Comparison of ENCODE assay signal across 8 mouse cellular contexts in the genomic region with DNA sequence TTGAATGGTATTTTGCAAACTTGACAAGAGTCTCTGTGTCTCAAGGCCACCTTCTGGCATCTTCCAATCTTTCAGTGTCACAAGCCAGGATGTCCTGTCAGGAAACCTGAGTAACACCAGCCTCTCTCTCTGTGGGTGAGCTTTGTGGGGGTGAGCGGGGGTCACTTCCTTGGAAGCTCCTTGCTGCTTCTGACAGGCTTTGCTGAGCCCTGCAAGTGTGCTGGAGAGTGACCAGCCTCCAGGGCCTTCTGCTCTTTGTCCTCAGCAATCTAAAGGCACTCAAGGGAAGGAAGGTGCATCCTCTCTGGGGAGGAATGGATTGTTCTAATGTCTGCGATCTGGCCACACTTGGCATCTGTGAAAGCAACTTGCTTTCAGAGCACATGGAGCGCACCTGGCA. TPM values are rescaled to one million over a fixed set of nuclear protein-coding genes. Genes with fewer than 3 reads are reported as not detected.
A peak's percentile ranks its signal among the peaks of the same experiment; 100 is the strongest.
DNase-seq lines count a peak whose midpoint lies in the region; ATAC-seq lines count a peak whose summit lies in the region.

No protein-coding gene starts in this region.

- peak overlapping the region; percentile 90 for H3K27ac ChIP-seq in heart, embryonic 16.5 days (ENCODE audit: low read length)
- H3K27ac ChIP-seq in midbrain, embryonic 10.5 days (replicated peaks), result no peak overlapping the region

- peak; percentile 95 for DNase-seq in 416B (ENCODE audit: low read depth)
- peak; percentile 65 for DNase-seq in adrenal gland, postnatal 14 days
- peak; percentile 63 to 87 for DNase-seq in kidney, postnatal 25 days
- DNase-seq in yolk sac, embryonic 10.5 days (ENCODE audit: low spot score), result peak; percentile 39
- no peak for DNase-seq in midbrain, embryonic 10.5 days (ENCODE audit: low spot score)
- no peak for DNase-seq in testis, postnatal 14 days (ENCODE audit: low spot score)
- DNase-seq in left cerebral cortex, postnatal 25 days (ENCODE audit: low spot score in 2 of 2), result no peak

- H3K4me1 ChIP-seq in heart, embryonic 16.5 days (ENCODE audit: control insufficient read depth, insufficient read depth, low read length), result peaks cover 52% of the 10 kb centered on the region
- peaks cover 9% of the 10 kb centered on the region for H3K4me1 ChIP-seq in midbrain, embryonic 10.5 days

- no peaks in the 10 kb centered on the region for H3K36me3 ChIP-seq in heart, embryonic 16.5 days (ENCODE audit: control insufficient read depth, insufficient read depth)
- no peaks in the 10 kb centered on the region for H3K36me3 ChIP-seq in midbrain, embryonic 10.5 days

- no peaks in the 10 kb centered on the region for H3K9me3 ChIP-seq in heart, embryonic 16.5 days (replicated peaks; ENCODE audit: control insufficient read depth, low read length)
- no peaks in the 10 kb centered on the region for H3K9me3 ChIP-seq in midbrain, embryonic 10.5 days (replicated peaks)

- intact Hi-C loops in left cerebral cortex, postnatal 25 days (cut with DNase I), result no loop called here

- peak; percentile 29 for ATAC-seq in heart, embryonic 16.5 days (replicated peaks; ENCODE audit: extremely low read depth, insufficient read depth, low FRiP score)

- H3K4me2 ChIP-seq in heart, embryonic 16.5 days (ENCODE audit: low read depth, low read length), result no peak overlapping the region

- no peaks in the 10 kb centered on the region for H3K27me3 ChIP-seq in heart, embryonic 16.5 days (ENCODE audit: control insufficient read depth, insufficient read depth, low read length)
- no peaks in the 10 kb centered on the region for H3K27me3 ChIP-seq in midbrain, embryonic 10.5 days (ENCODE audit: low read depth, poor library complexity, severe bottlenecking)

- no peak overlapping the region for H3K4me3 ChIP-seq in heart, embryonic 16.5 days (ENCODE audit: low read length)
- H3K4me3 ChIP-seq in midbrain, embryonic 10.5 days, result no peak overlapping the region

- WGBS in heart, embryonic 16.5 days, result 64% methylated on average over 3 of the region's 3 CpGs
- WGBS in midbrain, embryonic 10.5 days, result 69% methylated on average over 3 of the region's 3 CpGs

- H3K9ac ChIP-seq in heart, embryonic 16.5 days (ENCODE audit: low read length), result no peak overlapping the region

RNA-seq across cellular contexts. Expression of a gene that starts 41.1 kb away (rescaled TPM):
- total RNA-seq in adrenal gland, postnatal 14 days (2021), result 15.6 and 16.4 TPM in 2 replicates
- polyA plus RNA-seq in heart, embryonic 16.5 days (2015; fragmentation: Nextera tagmentation; extraction: Ambion mirVana), result 18.5 and 20.1 TPM in 2 replicates
- polyA plus RNA-seq in midbrain, embryonic 10.5 days (2016; fragmentation: Nextera tagmentation; extraction: Ambion mirVana), result 22.8 and 24.8 TPM in 2 replicates
- total RNA-seq in left cerebral cortex, postnatal 25 days (2021), result 10 to 100 TPM; 19.2 to 19.5 TPM

RNA-seq across cellular contexts. Expression of a gene that starts 46.8 kb away (rescaled TPM):
- total RNA-seq in adrenal gland, postnatal 14 days (2021), result 260 TPM in 2 replicates
- 149 and 264 TPM in 2 replicates for polyA plus RNA-seq in heart, embryonic 16.5 days (2015; fragmentation: Nextera tagmentation; extraction: Ambion mirVana)
- polyA plus RNA-seq in midbrain, embryonic 10.5 days (2016; fragmentation: Nextera tagmentation; extraction: Ambion mirVana), result 321 and 408 TPM in 2 replicates
- 100 to 1,000 TPM; 183 to 189 TPM for total RNA-seq in left cerebral cortex, postnatal 25 days (2021)

RNA-seq across cellular contexts. Expression of a gene that starts 52.9 kb away (rescaled TPM):
- 0.78 TPM in 1 of 2 replicates, not detected in the other for total RNA-seq in adrenal gland, postnatal 14 days (2021)
- polyA plus RNA-seq in heart, embryonic 16.5 days (2015; fragmentation: Nextera tagmentation; extraction: Ambion mirVana), result 0.46 and 0.47 TPM in 2 replicates
- polyA plus RNA-seq in midbrain, embryonic 10.5 days (2016; fragmentation: Nextera tagmentation; extraction: Ambion mirVana), result 0.63 and 0.89 TPM in 2 replicates
- total RNA-seq in left cerebral cortex, postnatal 25 days (2021), result not detected

Comparison
In these comparisons a context has a peak if more than half of its experiments do, and no peak if none do; other contexts are left out.
1. DNase-seq: peak in 416B (single experiment), adrenal gland, postnatal 14 days (single experiment), kidney, postnatal 25 days (2 of 2) and yolk sac, embryonic 10.5 days (single experiment); none in midbrain, embryonic 10.5 days (single experiment), testis, postnatal 14 days (single experiment) and left cerebral cortex, postnatal 25 days (0 of 2).